In genomic region chr2:156180094-156180821, GRCm38 (mm10) we compare ENCODE assay signal across 8 mouse cellular contexts. TPM values are rescaled to one million over a fixed set of nuclear protein-coding genes. Genes with fewer than 3 reads are reported as not detected.
DNase-seq lines count a peak whose midpoint lies in the region; ATAC-seq and TF ChIP-seq lines count a peak whose summit lies in the region.

TSS of gene Rbm39 (minus strand) at chr2:156180238.

- peak within 1 kb of the TSS; percentile 100 for H3K27ac ChIP-seq in forebrain, embryonic 10.5 days
- H3K27ac ChIP-seq in heart, embryonic 15.5 days, result peak within 1 kb of the TSS; percentile 94
- H3K27ac ChIP-seq in liver, embryonic 14.5 days, result peak within 1 kb of the TSS; percentile 96
- H3K27ac ChIP-seq in neural tube, embryonic 11.5 days (ENCODE audit: low read depth, low read length), result peak within 1 kb of the TSS; percentile 85
- H3K27ac ChIP-seq in stomach, postnatal 0 days (replicated peaks), result peak within 1 kb of the TSS; percentile 99

- ATAC-seq in CD4-positive, CD25-positive, alpha-beta regulatory T cell, adult 4 months, result peak; percentile 87
- ATAC-seq in heart, embryonic 15.5 days (replicated peaks; ENCODE audit: insufficient number of reproducible peaks, insufficient read depth, low FRiP score, low read depth), result peak; percentile 95
- ATAC-seq in liver, embryonic 14.5 days (ENCODE audit: insufficient read depth), result peak; percentile 91
- peak; percentile 97 for ATAC-seq in neural tube, embryonic 11.5 days (ENCODE audit: insufficient read depth, low FRiP score, low TSS enrichment)
- ATAC-seq in stomach, postnatal 0 days (ENCODE audit: low FRiP score, low TSS enrichment), result peak; percentile 97

- peak; percentile 94 for TF ChIP-seq EP300 in liver, embryonic 14.5 days (IDR thresholded peaks at IDR 0.05; ENCODE audit: low read depth)
- peak; percentile 100 for TF ChIP-seq EP300 in stomach, postnatal 0 days (optimal IDR thresholded peaks at IDR 0.05)

- peak within 1 kb of the TSS; percentile 96 for H3K9ac ChIP-seq in heart, embryonic 15.5 days
- H3K9ac ChIP-seq in liver, embryonic 14.5 days (replicated peaks), result peak within 1 kb of the TSS; percentile 99
- peak within 1 kb of the TSS; percentile 100 for H3K9ac ChIP-seq in neural tube, embryonic 11.5 days (ENCODE audit: low read length)
- peak within 1 kb of the TSS; percentile 100 for H3K9ac ChIP-seq in stomach, postnatal 0 days (ENCODE audit: low read length)

- peak within 1 kb of the TSS; percentile 80 for H3K4me2 ChIP-seq in heart, embryonic 15.5 days
- peak within 1 kb of the TSS; percentile 86 for H3K4me2 ChIP-seq in liver, embryonic 14.5 days (ENCODE audit: low read depth)
- H3K4me2 ChIP-seq in neural tube, embryonic 11.5 days (ENCODE audit: low read depth), result peak within 1 kb of the TSS; percentile 70
- H3K4me2 ChIP-seq in stomach, postnatal 0 days (replicated peaks; ENCODE audit: low read depth), result peak within 1 kb of the TSS; percentile 69

- peak; percentile 78 for TF ChIP-seq CTCF in liver, embryonic 14.5 days (IDR thresholded peaks at IDR 0.05; ENCODE audit: low read depth)
- TF ChIP-seq CTCF in stomach, postnatal 0 days (IDR thresholded peaks at IDR 0.05; ENCODE audit: low read depth), result peak; percentile 70

- peak within 1 kb of the TSS; percentile 95 for H3K4me3 ChIP-seq in forebrain, embryonic 10.5 days
- H3K4me3 ChIP-seq in heart, embryonic 15.5 days, result peak within 1 kb of the TSS; percentile 76
- H3K4me3 ChIP-seq in liver, embryonic 14.5 days (ENCODE audit: insufficient read depth in 1 of 2, low read depth in 2 of 2, low read length in 2 of 2), result peak within 1 kb of the TSS; percentile 82 to 85
- peak within 1 kb of the TSS; percentile 88 for H3K4me3 ChIP-seq in neural tube, embryonic 11.5 days (ENCODE audit: low read depth, low read length)
- H3K4me3 ChIP-seq in stomach, postnatal 0 days (ENCODE audit: low read depth, low read length), result peak within 1 kb of the TSS; percentile 100

- H3K9me3 ChIP-seq in forebrain, embryonic 10.5 days, result no peaks in the 10 kb centered on the region
- H3K9me3 ChIP-seq in heart, embryonic 15.5 days (replicated peaks), result no peaks in the 10 kb centered on the region
- no peaks in the 10 kb centered on the region for H3K9me3 ChIP-seq in liver, embryonic 14.5 days (ENCODE audit: control insufficient read depth, low read length)
- no peaks in the 10 kb centered on the region for H3K9me3 ChIP-seq in neural tube, embryonic 11.5 days (ENCODE audit: control insufficient read depth, low read length)
- no peaks in the 10 kb centered on the region for H3K9me3 ChIP-seq in stomach, postnatal 0 days (ENCODE audit: control insufficient read depth, low read length)

- under 1% methylated on average over 47 of the region's 47 CpGs for WGBS in forebrain, embryonic 10.5 days
- WGBS in heart, embryonic 15.5 days, result under 1% methylated on average over 47 of the region's 47 CpGs
- WGBS in liver, embryonic 14.5 days (ENCODE audit: insufficient replicate concordance), result under 1% methylated on average over 47 of the region's 47 CpGs
- under 1% methylated on average over 47 of the region's 47 CpGs for WGBS in neural tube, embryonic 11.5 days
- WGBS in stomach, postnatal 0 days, result under 1% methylated on average over 46 of the region's 47 CpGs

- no peaks in the 10 kb centered on the region for H3K27me3 ChIP-seq in forebrain, embryonic 10.5 days (ENCODE audit: poor library complexity, severe bottlenecking)
- no peaks in the 10 kb centered on the region for H3K27me3 ChIP-seq in heart, embryonic 15.5 days
- no peaks in the 10 kb centered on the region for H3K27me3 ChIP-seq in liver, embryonic 14.5 days (ENCODE audit: control insufficient read depth, insufficient read depth, low read length)
- no peaks in the 10 kb centered on the region for H3K27me3 ChIP-seq in neural tube, embryonic 11.5 days (ENCODE audit: control insufficient read depth, insufficient read depth, low read length)
- no peaks in the 10 kb centered on the region for H3K27me3 ChIP-seq in stomach, postnatal 0 days (ENCODE audit: control insufficient read depth, insufficient read depth, low read length)

- peak; percentile 98 for DNase-seq in c-Kit-negative CD71-positive TER-119-positive erythroid progenitor cells, embryonic 14.5 days (ENCODE audit: low read depth, low spot score)
- peak; percentile 99 for DNase-seq in forebrain, embryonic 10.5 days (ENCODE audit: extremely low spot score, low spot score)
- peak; percentile 99 to 100 for DNase-seq in kidney, postnatal 25 days
- peak; percentile 99 to 100 (median 99) for DNase-seq in liver, embryonic 14.5 days (ENCODE audit: low read depth in 3 of 3, low spot score in 3 of 3)
- DNase-seq in neural tube, embryonic 11.5 days (ENCODE audit: low spot score), result peak; percentile 100
- peak; percentile 100 for DNase-seq in stomach, postnatal 0 days (ENCODE audit: low spot score)

- peaks cover 36% of the 10 kb centered on the region for H3K36me3 ChIP-seq in forebrain, embryonic 10.5 days (replicated peaks)
- H3K36me3 ChIP-seq in heart, embryonic 15.5 days, result peaks cover 24% of the 10 kb centered on the region
- H3K36me3 ChIP-seq in liver, embryonic 14.5 days (replicated peaks; ENCODE audit: control insufficient read depth, insufficient read depth, low read depth), result peaks cover 29% of the 10 kb centered on the region
- H3K36me3 ChIP-seq in neural tube, embryonic 11.5 days (ENCODE audit: control insufficient read depth, insufficient read depth, low read length), result peaks cover 4% of the 10 kb centered on the region
- peaks cover 5% of the 10 kb centered on the region for H3K36me3 ChIP-seq in stomach, postnatal 0 days (ENCODE audit: control insufficient read depth, insufficient read depth, low read length)

- peaks cover 31% of the 10 kb centered on the region for H3K4me1 ChIP-seq in forebrain, embryonic 10.5 days
- H3K4me1 ChIP-seq in heart, embryonic 15.5 days (replicated peaks), result peaks cover 24% of the 10 kb centered on the region
- H3K4me1 ChIP-seq in liver, embryonic 14.5 days (replicated peaks; ENCODE audit: control insufficient read depth in 2 of 2, insufficient read depth in 2 of 2, low read length in 1 of 2), result peaks cover 9 to 19% of the 10 kb centered on the region in 2 experiments
- peaks cover 11% of the 10 kb centered on the region; the same call in 1 of the 2 replicates for H3K4me1 ChIP-seq in neural tube, embryonic 11.5 days (ENCODE audit: control insufficient read depth, insufficient read depth, low read length)
- H3K4me1 ChIP-seq in stomach, postnatal 0 days (replicated peaks; ENCODE audit: control insufficient read depth, insufficient read depth), result peaks cover 5% of the 10 kb centered on the region

RNA-seq across cellular contexts. Expression of gene Rbm39, which starts in this region (rescaled TPM):
- 100 to 1,000 TPM; 592 to 714 TPM for polyA plus RNA-seq in CD4-positive, CD25-positive, alpha-beta regulatory T cell, adult 4 months (2017; shearing (Covaris generic))
- polyA plus RNA-seq in forebrain, embryonic 10.5 days (2016; fragmentation: Nextera tagmentation; extraction: Ambion mirVana), result 542 and 576 TPM in 2 replicates
- 360 and 407 TPM in 2 replicates for polyA plus RNA-seq in heart, embryonic 15.5 days (2015; fragmentation: Nextera tagmentation; extraction: Ambion mirVana)
- 46.5 and 69.5 TPM in 2 replicates for polyA plus RNA-seq in liver, embryonic 14.5 days (2012; rRNA removed)
- polyA plus RNA-seq in liver, embryonic 14.5 days (2014; fragmentation: Nextera tagmentation; extraction: Ambion mirVana), result 207 and 223 TPM in 2 replicates
- 587 and 596 TPM in 2 replicates for polyA plus RNA-seq in neural tube, embryonic 11.5 days (2014; fragmentation: Nextera tagmentation; extraction: Ambion mirVana)
- polyA plus RNA-seq in stomach, postnatal 0 days (2015; fragmentation: Nextera tagmentation; extraction: Ambion mirVana), result 335 and 349 TPM in 2 replicates

Comparison
In these comparisons a context has a peak if more than half of its experiments do, and no peak if none do; other contexts are left out.
1. Peak in every context shown above with its lines: DNase-seq, ATAC-seq, H3K4me3 ChIP-seq and H3K27ac ChIP-seq.